ENCODE assay signal across 8 mouse cellular contexts in the genomic region with DNA sequence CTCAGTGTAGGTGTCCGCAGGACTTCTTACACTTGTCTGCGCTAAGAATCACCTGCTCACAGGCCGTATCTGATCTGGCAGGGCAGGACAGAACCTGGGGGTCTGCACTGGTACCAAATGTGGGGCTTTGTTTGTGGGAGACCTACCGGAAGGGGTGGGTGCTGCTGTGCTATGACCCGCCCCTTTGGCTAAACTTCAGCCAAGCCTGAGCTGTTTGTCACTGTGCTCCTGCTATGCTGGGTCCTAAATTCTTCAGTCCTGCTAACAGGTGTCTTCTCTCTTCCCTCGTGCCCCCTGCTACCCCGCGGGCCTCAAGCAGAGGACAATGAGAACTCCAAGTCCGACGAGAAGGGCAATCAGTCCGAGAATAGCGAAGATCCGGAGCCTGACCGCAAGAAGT.
DNase-seq lines count a peak whose midpoint lies in the region; ATAC-seq and TF ChIP-seq lines count a peak whose summit lies in the region.

No protein-coding gene starts in this region.

- no peak overlapping the region for H3K9ac ChIP-seq in kidney, postnatal 0 days (ENCODE audit: low read depth, low read length)
- 0 out of 2 replicates have a peak overlapping the region, but pooled peaks have one; percentile 17 for H3K9ac ChIP-seq in intestine, postnatal 0 days (ENCODE audit: low read depth, low read length)
- peak overlapping the region; percentile 62 for H3K9ac ChIP-seq in neural tube, embryonic 13.5 days

- WGBS in kidney, postnatal 0 days, result 31% methylated on average over 14 of the region's 14 CpGs
- WGBS in forebrain, embryonic 10.5 days, result 39% methylated on average over 14 of the region's 14 CpGs
- WGBS in intestine, postnatal 0 days, result 33% methylated on average over 14 of the region's 14 CpGs
- WGBS in neural tube, embryonic 13.5 days, result 32% methylated on average over 14 of the region's 14 CpGs

- H3K27me3 ChIP-seq in kidney, postnatal 0 days (ENCODE audit: insufficient read depth, low read length), result peaks cover 18% of the 10 kb centered on the region; the same call in 1 of the 2 replicates
- H3K27me3 ChIP-seq in forebrain, embryonic 10.5 days (ENCODE audit: poor library complexity, severe bottlenecking), result peaks cover 64% of the 10 kb centered on the region
- peaks cover 30% of the 10 kb centered on the region for H3K27me3 ChIP-seq in intestine, postnatal 0 days (replicated peaks; ENCODE audit: control insufficient read depth, insufficient read depth, low read length)
- peaks cover 30% of the 10 kb centered on the region for H3K27me3 ChIP-seq in neural tube, embryonic 13.5 days

- no peaks in the 10 kb centered on the region for H3K36me3 ChIP-seq in kidney, postnatal 0 days (ENCODE audit: insufficient read depth, low read length)
- H3K36me3 ChIP-seq in forebrain, embryonic 10.5 days (replicated peaks), result peaks cover 15% of the 10 kb centered on the region
- H3K36me3 ChIP-seq in intestine, postnatal 0 days (ENCODE audit: control insufficient read depth, insufficient read depth), result no peaks in the 10 kb centered on the region
- no peaks in the 10 kb centered on the region for H3K36me3 ChIP-seq in neural tube, embryonic 13.5 days

- ATAC-seq in kidney, postnatal 0 days (replicated peaks; ENCODE audit: low FRiP score, low read depth), result peak; percentile 47; the same call in 1 of the 2 replicates
- ATAC-seq in intestine, postnatal 0 days, result 0 out of 2 replicates have a peak, but pooled peaks have one; percentile 4
- ATAC-seq in neural tube, embryonic 13.5 days (ENCODE audit: low read depth), result no peak

- H3K27ac ChIP-seq in kidney, postnatal 0 days, result no peak overlapping the region
- H3K27ac ChIP-seq in forebrain, embryonic 10.5 days, result peak overlapping the region; percentile 5; the same call in 1 of the 2 replicates
- H3K27ac ChIP-seq in intestine, postnatal 0 days (ENCODE audit: low read depth, low read length), result no peak overlapping the region
- H3K27ac ChIP-seq in neural tube, embryonic 13.5 days (replicated peaks), result no peak overlapping the region

- no peak for TF ChIP-seq CTCF in kidney, postnatal 0 days (IDR thresholded peaks at IDR 0.05; ENCODE audit: low read depth)
- no peak for TF ChIP-seq CTCF in intestine, postnatal 0 days (IDR thresholded peaks at IDR 0.05; ENCODE audit: low read depth)

- DNase-seq in kidney, postnatal 0 days (ENCODE audit: low spot score), result no peak
- DNase-seq in kidney, adult 8-10 months, result no peak
- no peak for DNase-seq in forebrain, embryonic 10.5 days (ENCODE audit: extremely low spot score, low spot score)
- DNase-seq in urinary bladder, postnatal 4 days (ENCODE audit: low spot score in 2 of 2), result no peak
- DNase-seq in urinary bladder, postnatal 25 days (ENCODE audit: low spot score), result no peak
- no peak for DNase-seq in adipocyte (ENCODE audit: low spot score)

- H3K4me2 ChIP-seq in kidney, postnatal 0 days (ENCODE audit: low read length), result peak overlapping the region; percentile 59
- H3K4me2 ChIP-seq in intestine, postnatal 0 days (replicated peaks; ENCODE audit: low read depth), result peak overlapping the region; percentile 74
- H3K4me2 ChIP-seq in neural tube, embryonic 13.5 days, result peak overlapping the region; percentile 63

- peaks cover 8% of the 10 kb centered on the region; the same call in 1 of the 2 replicates for H3K4me1 ChIP-seq in kidney, postnatal 0 days (replicated peaks; ENCODE audit: insufficient read depth, low read length)
- H3K4me1 ChIP-seq in forebrain, embryonic 10.5 days, result peaks cover 16% of the 10 kb centered on the region
- 0 out of 2 replicates have a peak, but pooled peaks cover 7% of the 10 kb centered on the region for H3K4me1 ChIP-seq in intestine, postnatal 0 days (replicated peaks; ENCODE audit: control insufficient read depth, insufficient read depth, low read length)
- peaks cover 18% of the 10 kb centered on the region for H3K4me1 ChIP-seq in neural tube, embryonic 13.5 days (replicated peaks)

- peak overlapping the region; percentile 34 for H3K4me3 ChIP-seq in kidney, postnatal 0 days (replicated peaks; ENCODE audit: low read depth, low read length)
- H3K4me3 ChIP-seq in forebrain, embryonic 10.5 days, result peak overlapping the region; percentile 48
- H3K4me3 ChIP-seq in intestine, postnatal 0 days (ENCODE audit: low read depth, low read length), result peak overlapping the region; percentile 35
- H3K4me3 ChIP-seq in neural tube, embryonic 13.5 days, result peak overlapping the region; percentile 43

- H3K9me3 ChIP-seq in kidney, postnatal 0 days (replicated peaks; ENCODE audit: low read length), result no peaks in the 10 kb centered on the region
- H3K9me3 ChIP-seq in forebrain, embryonic 10.5 days, result peaks cover 8% of the 10 kb centered on the region
- no peaks in the 10 kb centered on the region for H3K9me3 ChIP-seq in intestine, postnatal 0 days (ENCODE audit: control insufficient read depth)
- H3K9me3 ChIP-seq in neural tube, embryonic 13.5 days, result no peaks in the 10 kb centered on the region
